Mouse (Mus musculus) mesoderm, embryonic 11.5 days (tissue): ENCODE results near the gene Ptrh1.

Experiments used
- DNase-seq: peaks from one replicate; pipeline ENCODE4 v3.0.0-alpha.2; 2012; ENCODE audit warnings: low read depth, low spot score

The Ptrh1 gene

DNA sequence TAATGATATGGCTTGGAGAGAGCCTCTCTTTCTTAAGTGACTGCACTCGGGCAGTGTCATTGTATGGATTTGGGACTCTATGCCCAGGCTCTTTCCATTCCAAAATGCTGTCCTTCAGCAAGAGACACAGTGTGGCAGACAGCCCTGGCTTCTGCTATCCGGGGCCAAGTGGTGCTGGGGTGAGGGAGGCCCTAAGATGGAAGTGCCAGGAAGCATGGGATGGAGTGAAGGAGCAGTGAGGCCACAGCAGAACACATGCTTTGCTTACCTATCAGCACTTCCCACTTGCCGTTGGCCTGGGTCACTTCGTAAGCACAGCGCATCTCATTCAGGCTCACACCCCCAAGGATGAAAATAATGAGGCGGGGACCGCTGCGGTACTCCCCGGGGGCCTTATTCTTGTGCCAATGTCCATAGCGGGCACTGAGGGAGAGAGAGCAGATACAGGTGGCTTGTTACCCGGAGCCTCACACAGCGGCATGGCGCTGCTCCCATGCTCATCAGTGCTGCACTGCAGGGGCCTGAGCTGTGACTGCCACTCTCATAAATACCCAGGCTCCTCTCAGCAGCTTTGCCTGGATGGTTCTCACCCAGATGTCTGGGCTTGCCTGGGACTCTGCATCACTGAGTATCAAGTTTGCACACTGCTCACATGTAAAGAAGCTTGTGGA, 20.3 kb downstream of the Ptrh1 start:
- DNase-seq, result no peak

DNA sequence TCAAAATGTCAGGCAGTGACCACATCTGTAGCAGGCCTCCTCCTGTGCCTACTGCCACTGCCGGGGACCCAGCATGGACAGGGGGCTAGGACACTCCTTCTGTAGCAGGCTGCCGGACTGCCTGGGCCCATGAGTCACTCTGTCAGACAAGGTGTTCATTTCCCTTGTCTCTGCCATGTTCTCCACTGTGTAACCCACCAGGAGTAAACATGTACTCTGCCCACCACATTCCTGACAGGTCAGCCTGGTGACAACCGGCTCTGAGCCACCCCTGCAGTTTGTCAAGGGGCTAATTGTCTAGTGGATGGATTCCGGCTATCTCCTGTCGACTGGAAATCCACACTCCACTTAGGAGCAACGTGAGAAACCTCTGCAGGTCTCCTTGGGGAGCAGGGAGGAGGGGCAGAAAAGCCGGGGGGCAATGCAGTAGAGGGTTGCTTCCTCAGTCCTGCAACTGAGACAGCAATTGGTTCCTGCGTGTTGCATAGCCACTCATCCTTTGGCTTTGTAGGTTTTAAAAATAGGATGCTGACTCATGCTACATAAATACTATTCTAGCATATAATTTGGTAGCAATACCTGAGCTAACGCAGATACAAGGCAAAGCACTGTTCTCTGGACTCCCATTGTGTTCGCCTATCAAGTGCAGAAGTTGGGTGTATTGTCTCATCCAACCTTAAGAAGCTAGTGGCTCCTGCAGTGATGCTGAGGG, 22.8 kb downstream of the Ptrh1 start:
- no peak for DNase-seq

DNA sequence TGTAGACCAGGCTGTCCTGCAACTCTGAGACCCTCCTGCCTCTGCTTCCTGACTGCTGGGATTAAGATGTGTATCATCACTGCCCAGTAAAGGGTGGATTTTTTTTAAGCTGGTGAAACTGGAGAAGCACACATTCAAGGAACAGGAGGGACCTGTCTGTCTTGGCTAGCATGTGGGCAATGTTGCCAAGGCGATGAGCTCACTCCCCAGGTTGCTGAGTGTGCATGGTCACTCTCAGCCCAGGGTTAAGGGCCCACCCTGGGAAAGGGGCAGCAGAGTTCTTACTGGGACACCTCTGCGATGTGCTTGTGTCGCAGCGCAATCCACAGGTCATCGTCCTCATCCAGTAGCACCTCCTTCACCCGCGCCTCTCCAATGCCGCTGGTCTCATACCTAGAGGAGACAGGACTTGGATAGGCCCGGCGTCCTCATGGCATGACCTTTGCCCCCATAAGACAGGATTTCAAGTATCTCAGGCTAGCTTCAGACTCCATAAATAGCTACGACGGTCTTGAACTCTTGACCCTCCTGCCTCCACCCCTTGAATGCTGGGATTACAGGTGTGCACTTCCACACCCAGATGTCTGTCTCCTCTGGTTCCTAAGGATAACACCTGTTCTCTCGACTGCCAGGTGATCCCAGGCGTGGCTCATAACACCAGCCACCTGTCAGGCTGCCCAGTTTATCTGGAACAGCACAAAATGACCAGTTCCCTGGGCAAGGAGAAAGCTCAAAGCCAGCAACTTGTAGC, 33.4 kb downstream of the Ptrh1 start:
- no peak for DNase-seq

DNA sequence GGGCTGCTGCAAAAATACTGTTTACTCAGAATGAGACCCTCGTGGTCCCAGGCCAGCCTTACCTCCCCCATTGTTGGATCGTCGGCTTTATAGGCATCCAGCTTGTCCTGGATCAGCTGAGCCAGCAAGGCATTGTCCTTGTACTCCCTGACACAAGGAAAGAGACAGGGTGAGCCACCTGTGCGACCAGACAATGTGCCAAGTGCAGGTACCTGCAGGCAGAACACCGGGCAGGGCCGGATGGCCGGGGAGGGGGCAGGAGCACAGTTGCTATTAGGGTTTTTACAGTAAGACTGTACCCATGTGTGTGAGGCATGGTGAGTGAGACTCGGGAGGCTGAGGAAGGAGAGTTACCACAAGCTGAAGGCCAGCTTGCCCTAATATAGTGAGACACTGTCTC, 36.4 kb downstream of the Ptrh1 start:
- DNase-seq, result no peak

DNA sequence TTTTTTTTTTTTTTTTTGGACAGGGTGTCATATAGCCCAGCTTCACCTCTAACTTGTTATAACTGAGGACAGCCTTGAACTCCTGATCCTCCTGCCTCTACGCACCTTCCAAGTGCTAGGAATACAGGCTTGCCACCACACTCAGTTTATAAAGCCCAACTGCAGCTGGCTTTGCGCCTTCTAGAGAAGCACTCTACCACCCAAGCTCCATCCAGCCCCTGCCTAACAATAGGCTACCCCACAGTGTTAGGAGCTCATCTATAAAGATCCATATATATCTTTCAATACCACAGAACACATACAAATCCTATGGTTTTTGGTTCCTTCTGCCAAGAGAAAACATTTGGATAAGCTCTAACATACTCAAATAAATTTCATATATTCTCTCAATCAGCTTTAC, 40.9 kb downstream of the Ptrh1 start:
- no peak for DNase-seq

DNA sequence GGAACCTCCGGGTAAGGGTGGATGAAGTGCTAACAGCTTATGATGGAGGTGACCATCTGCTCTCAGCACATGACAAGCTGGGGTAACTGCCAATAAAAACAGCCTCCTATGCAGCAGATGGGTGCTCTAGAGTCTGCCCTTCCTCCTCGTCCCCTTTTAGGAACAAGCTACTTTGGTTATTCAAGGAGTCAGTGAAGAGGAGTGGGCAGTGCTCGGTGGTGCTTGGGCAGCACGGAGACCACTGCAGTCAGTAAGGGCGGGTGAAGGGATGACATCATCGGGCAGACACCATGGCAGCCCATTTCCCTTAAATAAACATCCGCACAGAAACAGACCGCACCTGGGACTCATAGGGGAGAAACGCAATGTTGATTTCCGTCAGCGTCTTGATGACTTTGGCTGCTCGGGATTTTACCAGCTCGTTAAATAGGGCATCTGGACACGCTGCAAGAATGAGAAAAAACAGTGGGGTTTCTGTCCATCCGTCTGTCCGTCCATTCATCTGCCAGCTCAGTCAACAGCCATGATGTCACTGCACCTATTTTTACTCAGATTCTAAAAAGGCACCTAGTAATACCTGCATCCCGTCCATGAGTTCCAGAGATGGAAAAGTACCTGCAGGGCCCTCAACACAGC, 41.5 kb downstream of the Ptrh1 start:
- peak; percentile 18 for DNase-seq

DNA sequence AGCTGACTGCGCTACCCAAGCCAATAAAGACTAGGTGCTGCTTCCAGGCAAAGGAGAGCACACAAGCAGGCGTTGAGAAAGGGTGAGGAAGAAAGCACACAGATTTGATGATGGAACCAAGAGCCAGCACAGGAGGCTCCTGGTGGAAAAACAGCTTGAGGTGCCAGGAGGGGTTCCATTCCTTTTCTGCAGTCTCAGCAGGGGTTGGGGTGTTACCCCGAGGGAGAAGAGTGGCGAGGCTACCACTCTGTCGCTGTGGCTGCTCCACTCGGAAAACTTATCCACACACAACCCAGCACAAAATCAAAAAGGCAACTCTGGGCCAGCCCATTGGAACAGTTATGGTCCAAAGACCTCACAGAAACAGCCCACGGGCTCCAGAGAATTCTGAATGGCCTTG, 42.0 kb downstream of the Ptrh1 start:
- no peak for DNase-seq

DNA sequence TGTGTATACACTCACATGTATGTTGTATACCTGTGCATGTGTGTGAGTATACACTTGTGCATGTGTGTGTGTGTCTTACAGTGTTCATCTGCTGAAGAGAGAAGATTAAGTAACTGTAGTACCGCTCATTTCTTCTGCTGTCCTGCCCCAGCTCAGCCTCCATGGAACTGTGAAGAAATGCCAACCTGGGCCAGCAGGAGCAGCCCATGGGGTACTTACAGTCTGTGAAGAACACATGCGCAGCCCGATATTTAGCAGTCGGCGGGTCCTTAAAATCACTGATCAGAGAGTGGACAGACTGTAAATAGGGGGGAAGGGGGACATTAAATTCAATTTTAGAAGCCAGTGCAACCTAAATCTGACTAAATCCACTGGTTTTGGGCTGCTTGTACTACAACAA, 42.6 kb downstream of the Ptrh1 start:
- no peak for DNase-seq

DNA sequence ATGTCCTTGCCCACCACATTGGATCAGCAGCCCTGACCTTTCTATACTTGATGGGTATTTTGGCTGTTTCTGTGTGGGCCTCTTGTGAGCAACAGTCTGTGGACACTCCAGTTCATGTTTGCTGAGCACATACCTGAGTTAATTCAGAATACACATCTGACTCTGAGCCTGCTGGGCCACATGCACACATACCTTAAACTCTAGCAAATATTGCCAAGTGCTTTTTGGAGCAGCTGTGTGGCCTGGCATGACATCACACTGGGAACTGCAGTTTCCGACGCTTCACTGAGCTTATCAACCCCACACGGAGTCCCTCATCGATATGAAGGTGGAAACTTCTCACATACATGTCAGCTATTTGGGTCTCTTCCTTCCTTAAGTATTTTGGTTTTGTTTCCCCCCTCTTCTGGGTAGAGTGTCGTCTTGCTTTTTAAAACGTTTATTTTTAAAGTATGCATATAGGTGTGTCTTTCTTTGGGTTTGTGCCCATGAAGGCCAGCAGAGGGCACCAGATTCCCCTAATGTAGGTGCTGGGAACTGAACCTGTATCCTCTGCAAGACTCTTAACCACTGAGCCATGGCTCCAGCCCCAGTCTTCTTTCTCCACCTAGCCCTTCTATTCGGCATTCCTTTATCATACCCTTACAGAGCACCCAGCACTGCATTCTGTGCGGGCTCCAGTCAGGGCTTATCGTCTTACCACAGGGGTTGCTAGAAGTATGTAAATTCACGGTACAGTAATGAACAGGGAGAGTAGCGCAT, 45.6 kb downstream of the Ptrh1 start:
- peak; percentile 32 for DNase-seq

DNA sequence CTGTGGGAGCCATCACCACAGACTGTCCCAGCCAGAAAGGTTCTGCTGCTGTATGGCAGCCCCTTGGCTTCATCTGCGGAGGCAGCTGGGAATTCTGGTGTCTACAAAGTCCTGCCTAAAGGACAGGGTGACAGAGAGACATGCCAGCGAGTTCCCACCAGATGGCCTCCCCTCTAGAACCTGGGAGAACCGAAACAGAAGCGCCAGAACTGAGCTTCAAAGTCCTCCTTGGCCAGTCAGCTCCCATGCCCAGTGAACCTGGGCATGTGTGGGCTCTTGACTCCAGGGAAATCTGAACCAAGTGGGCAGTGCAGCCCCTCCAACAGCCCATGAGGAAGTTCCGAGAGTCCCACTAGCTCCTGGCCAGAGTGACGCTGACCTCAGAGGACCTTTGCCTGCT, 47.1 kb downstream of the Ptrh1 start:
- no peak for DNase-seq

DNA sequence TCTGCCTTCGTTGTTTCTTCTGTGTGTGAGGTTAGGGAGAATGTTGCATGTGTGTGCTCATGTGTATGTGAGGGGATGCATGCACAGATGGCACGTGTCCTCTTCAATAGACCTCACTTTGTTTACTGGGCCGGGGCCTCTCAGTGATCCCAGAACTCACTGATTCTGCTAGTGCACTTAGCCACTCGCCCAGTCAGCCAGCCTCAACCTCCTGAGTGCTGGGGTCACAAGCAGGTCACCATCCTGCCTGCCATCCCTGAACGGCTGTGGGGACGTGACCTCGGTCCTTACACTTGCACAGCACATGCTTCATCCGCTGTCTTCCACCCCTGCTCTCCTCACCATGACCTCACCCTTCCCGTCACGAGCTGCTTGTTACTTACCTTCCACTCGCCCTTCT, 47.6 kb downstream of the Ptrh1 start:
- peak; percentile 44 for DNase-seq

DNA sequence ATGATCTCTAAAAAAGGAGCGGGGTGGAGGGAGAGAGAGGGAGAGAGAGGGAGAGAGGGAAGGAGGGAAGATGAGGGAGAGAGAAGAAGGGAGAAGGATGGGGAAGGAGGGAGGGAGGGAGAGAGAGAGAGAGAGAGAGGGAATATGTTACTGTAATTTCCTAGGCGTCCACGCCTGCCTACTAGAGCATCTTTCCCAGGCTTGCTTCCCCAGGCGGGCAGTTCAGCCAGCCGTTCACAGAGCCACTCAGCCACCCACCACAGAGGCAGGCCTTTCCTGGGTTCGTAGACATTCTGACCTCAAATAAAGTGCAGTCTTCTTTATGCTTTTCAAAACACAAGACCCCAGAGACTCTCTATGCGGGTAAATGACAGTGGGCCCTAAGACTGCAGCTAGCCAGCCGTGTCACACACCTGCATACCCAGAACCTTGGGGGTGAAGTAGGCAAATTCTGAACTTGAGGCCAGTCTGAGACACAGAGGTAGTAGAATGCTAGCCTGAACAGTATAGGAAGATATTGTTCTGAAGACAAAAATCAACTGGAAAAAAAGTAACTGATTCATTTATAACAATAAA, 48.1 kb downstream of the Ptrh1 start:
- no peak for DNase-seq

DNA sequence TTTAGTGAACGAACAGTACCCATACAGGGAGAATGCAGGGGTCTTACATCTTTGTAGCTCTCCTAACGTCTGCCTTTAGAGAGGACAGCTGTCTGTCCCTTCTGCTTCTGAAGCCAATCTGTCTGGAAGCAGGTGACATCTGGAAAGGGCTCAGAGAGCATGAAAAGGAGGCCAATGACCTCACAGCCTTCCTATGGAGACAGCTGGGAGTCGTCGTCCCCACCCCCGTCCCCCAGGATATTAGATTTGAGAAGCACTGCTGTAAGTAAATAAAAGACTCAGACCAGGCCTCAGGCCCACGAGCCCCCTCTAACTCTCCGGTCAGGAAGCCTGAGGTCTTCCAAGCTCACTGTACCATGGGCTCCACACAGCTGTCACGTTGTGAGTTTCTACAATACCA, 48.6 kb downstream of the Ptrh1 start:
- peak; percentile 57 for DNase-seq

DNA sequence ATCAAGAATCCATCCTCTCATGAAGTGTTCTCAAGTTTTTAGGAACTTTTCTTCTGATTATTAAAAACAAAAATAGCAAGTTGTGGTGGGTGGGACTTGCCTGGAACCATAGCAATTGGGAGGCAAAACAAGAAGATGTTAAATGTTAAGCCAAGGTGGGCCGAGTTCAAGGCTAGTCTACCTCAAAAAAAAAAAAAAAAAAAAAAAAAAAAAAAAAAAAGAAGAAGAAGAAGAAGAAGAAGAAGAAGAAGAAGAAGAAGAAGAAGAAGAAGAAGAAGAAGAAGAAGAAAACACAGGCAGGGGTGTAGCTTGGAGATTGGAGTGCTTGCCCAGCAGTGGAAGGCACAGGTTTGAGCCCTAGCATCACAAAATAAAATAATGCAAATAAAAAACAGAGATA, 49.2 kb downstream of the Ptrh1 start:
- no peak for DNase-seq

DNA sequence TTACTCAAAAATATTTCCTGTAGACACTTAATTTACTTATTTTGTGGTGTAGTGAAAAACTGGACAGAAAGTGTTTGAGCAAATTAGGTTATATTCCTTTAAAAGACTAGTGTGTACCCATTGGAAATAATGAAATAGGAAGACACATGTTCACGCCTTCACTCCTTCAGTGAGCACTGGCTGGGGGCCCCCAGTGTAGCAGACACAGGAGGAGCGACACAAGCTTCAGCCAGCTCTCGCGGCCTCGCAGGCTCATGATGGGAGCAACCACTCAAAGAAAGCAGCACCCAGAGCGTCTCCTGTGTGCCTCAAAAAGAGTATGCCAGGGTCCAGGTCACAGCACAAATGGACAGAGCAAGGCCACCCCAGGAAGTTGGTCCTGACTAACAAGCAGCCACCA, 50.2 kb downstream of the Ptrh1 start:
- no peak for DNase-seq
